Mouse (Mus musculus) limb, embryonic 14.5 days (tissue): ENCODE measurements around the gene Zfp846. TPM values are rescaled to one million over a fixed set of nuclear protein-coding genes. Genes with fewer than 3 reads are reported as not detected.

Source experiments
- ATAC-seq: fragments of 200-750 bp; cut with Nextera tagmentation; 2 replicates; pipeline ENCODE4 v1.8.0; 2017; ENCODE audit warnings: low read depth, moderate number of reproducible peaks, moderate TSS enrichment; ENCODE audit not compliant: low FRiP score
- DNase-seq: peaks from one replicate; pipeline ENCODE4 v3.0.0-alpha.2; 2015; ENCODE audit warnings: low spot score
- H3K27ac ChIP-seq: fragments of 300-500 bp; sonication (generic); replicated peaks from 2 replicates; pipeline ENCODE4 v1.5.1; 2014; ENCODE audit warnings: low read depth, mild to moderate bottlenecking, low read length, moderate library complexity, mixed read lengths
- H3K27me3 ChIP-seq: fragments of 300-500 bp; sonication (generic); 2 replicates; pipeline ENCODE4 v1.6.1; 2014; ENCODE audit warnings: low read length, mixed read lengths; ENCODE audit not compliant: control insufficient read depth, insufficient read depth
- H3K36me3 ChIP-seq: fragments of 300-500 bp; sonication (generic); 2 replicates; pipeline ENCODE4 v1.6.1; 2014; ENCODE audit warnings: mild to moderate bottlenecking, low read length, moderate library complexity, mixed read lengths; ENCODE audit not compliant: control insufficient read depth, insufficient read depth
- H3K4me1 ChIP-seq: fragments of 300-500 bp; sonication (generic); 2 replicates; pipeline ENCODE4 v1.6.1; 2014; ENCODE audit warnings: antibody characterized with exemption, low read length, mixed read lengths; ENCODE audit not compliant: control insufficient read depth, insufficient read depth
- H3K4me2 ChIP-seq: fragments of 300-500 bp; sonication (generic); replicated peaks from 2 replicates; pipeline ENCODE4 v1.6.1; 2014; ENCODE audit warnings: low read depth, mild to moderate bottlenecking, low read length, moderate library complexity; ENCODE audit not compliant: severe bottlenecking
- H3K4me3 ChIP-seq: fragments of 300-500 bp; sonication (generic); replicated peaks from 2 replicates; pipeline ENCODE4 v1.5.1; 2014; ENCODE audit warnings: low read length
- H3K9ac ChIP-seq: fragments of 300-500 bp; sonication (generic); 2 replicates; pipeline ENCODE4 v1.6.1; 2014; ENCODE audit warnings: mild to moderate bottlenecking, low read depth, low read length, moderate library complexity; ENCODE audit not compliant: severe bottlenecking
- H3K9me3 ChIP-seq: fragments of 300-500 bp; sonication (generic); 2 replicates; pipeline ENCODE4 v1.6.1; 2016; ENCODE audit warnings: low read length; ENCODE audit not compliant: control insufficient read depth
- POLR2A ChIP-seq: fragments of 200-500 bp; IDR thresholded peaks from 2 replicates; pipeline ENCODE4 v1.8.0; 2012; ENCODE audit warnings: inconsistent platforms, mild to moderate bottlenecking, moderate library complexity, borderline replicate concordance; ENCODE audit not compliant: insufficient read depth, insufficient read length; ENCODE audit errors: extremely low read depth
- WGBS: fragments of 180-500 bp; shearing (Covaris S2); extraction: QIAGEN DNeasy Blood & Tissue Kit; methylation state at CpG from one replicate; pipeline ENCODE4 v1.1.7; 2014; 5-methylcytosine and 5-hydroxymethylcytosine counted together
- polyA plus RNA-seq, 2 experiments: library from polyadenylated mRNA; depleted of rRNA in 1 of 2; stranded (reverse) in 1 of 2; unstranded in 1 of 2; fragments of >200 nt; fragmentation: Nextera tagmentation in 1 of 2; extraction: Ambion mirVana in 1 of 2; gene quantifications; 2 replicates each; pipeline versions ENCODE4 v1.2.1 to v1.2.3; 2012 to 2014

Gene Zfp846
- polyA plus RNA-seq (2012; rRNA removed), result 10.6 and 13.1 TPM in 2 replicates
- 18.2 and 20.0 TPM in 2 replicates for polyA plus RNA-seq (2014; fragmentation: Nextera tagmentation; extraction: Ambion mirVana)

DNA sequence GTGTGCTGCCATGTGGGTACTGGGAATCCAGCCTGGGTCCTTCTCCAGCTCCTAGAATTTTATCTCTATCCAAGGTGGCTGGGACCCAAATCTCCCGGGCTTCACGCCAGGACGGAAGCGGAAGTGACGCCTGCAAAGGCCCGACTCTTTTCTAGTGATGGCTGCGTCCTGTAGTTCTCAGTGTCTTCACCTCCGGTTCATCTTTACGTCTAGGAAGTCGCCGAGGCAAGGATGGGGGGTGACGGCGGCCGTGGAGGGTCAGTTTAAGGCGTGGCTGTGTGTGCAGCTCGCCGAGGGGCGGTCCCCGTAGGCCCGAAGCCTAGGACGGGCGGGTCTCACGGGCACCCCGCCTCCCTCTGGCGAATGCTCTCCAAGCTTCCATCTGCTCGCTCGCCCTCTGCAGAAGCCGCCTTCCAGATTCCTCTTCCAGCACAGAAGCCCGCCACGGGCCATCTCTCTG lies at the start of gene Zfp846:
Gene Zfp846, plus strand, starts transcription at position 117 of the 460 bp plus-strand sequence.
- 0% methylated on average over 23 of the region's 30 CpGs for WGBS
- DNase-seq, result peak; percentile 95
- H3K4me1 ChIP-seq, result no peaks in the 10 kb centered on the region
- H3K36me3 ChIP-seq, result no peaks in the 10 kb centered on the region; the same call in 1 of the 2 replicates
- no peaks in the 10 kb centered on the region for H3K9me3 ChIP-seq
- TF ChIP-seq POLR2A, result no peak
- H3K4me2 ChIP-seq, result peak within 1 kb of the TSS; percentile 58
- no peaks in the 10 kb centered on the region for H3K27me3 ChIP-seq
- H3K27ac ChIP-seq, result peak within 1 kb of the TSS; percentile 75
- H3K9ac ChIP-seq, result peak within 1 kb of the TSS; percentile 70
- H3K4me3 ChIP-seq, result peak within 1 kb of the TSS; percentile 62
- peak; percentile 99 for ATAC-seq

DNA sequence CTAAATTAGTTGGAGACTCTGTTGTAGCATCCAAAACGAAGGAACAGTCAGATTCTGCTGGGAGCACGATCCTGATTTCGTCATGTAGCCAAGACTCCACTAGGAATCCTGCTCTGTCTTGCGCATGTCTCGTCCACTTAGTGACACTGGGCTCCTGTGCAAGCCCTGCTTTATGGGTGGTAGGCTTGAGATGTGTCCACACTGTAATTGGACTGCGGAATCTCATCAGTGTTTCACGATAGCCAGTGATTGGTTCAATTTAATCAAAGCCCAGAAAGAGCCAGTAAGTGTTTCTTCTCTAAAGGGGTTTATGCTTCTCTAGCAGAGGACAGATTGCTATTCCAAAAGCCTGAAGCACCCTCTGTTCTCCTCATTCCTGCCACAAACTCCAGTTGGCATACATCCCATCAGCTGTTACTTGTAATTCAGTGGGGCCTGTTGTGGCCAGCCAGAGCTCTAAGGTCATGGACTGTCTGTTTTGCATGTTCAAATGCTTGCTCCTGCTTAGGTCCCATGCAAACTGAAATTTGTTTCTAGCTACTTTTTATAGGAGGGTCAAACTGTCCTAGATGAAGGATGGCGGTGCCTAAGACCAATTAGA lies 46.7 kb upstream of the Zfp846 start:
- WGBS, result 77% methylated on average over 8 of the region's 8 CpGs
- H3K4me1 ChIP-seq, result no peaks in the 10 kb centered on the region
- H3K9me3 ChIP-seq, result no peaks in the 10 kb centered on the region
- H3K36me3 ChIP-seq, result no peaks in the 10 kb centered on the region
- ATAC-seq (no peak), DNase-seq (no peak)
- no peak overlapping the region for H3K9ac ChIP-seq
- H3K27ac ChIP-seq, result no peak overlapping the region
- no peak overlapping the region for H3K4me2 ChIP-seq
- TF ChIP-seq POLR2A, result no peak
- no peaks in the 10 kb centered on the region for H3K27me3 ChIP-seq
- no peak overlapping the region for H3K4me3 ChIP-seq

- DNase-seq (no peak), ATAC-seq (no peak)
- Histone ChIP-seq H3K9me3 (no peaks in the 10 kb centered on the region), H3K27ac (no peak overlapping the region), H3K36me3 (no peaks in the 10 kb centered on the region), H3K4me1 (no peaks in the 10 kb centered on the region), H3K4me2 (no peak overlapping the region), H3K4me3 (no peak overlapping the region), H3K27me3 (no peaks in the 10 kb centered on the region), H3K9ac (no peak overlapping the region)
- no peak for TF ChIP-seq POLR2A
- 80% methylated on average over 2 of the region's 2 CpGs for WGBS
These were observed 44.5 kb upstream of the Zfp846 start for GRCm38 (mm10) chr9:20536598-20536997.

GRCm38 (mm10) chr9:20543496-20543895 lies 37.6 kb upstream of the Zfp846 start:
- DNase-seq (no peak), ATAC-seq (no peak)
- H3K4me1 ChIP-seq, result no peaks in the 10 kb centered on the region
- WGBS, result 28% methylated on average over 6 of the region's 6 CpGs
- H3K27ac ChIP-seq, result peak overlapping the region; percentile 92; the same call in 1 of the 2 replicates
- TF ChIP-seq POLR2A, result no peak
- H3K4me3 ChIP-seq, result no peak overlapping the region
- peak overlapping the region; percentile 85; the same call in 1 of the 2 replicates for H3K4me2 ChIP-seq
- no peaks in the 10 kb centered on the region for H3K36me3 ChIP-seq
- no peaks in the 10 kb centered on the region for H3K9me3 ChIP-seq
- no peaks in the 10 kb centered on the region for H3K27me3 ChIP-seq
- no peak overlapping the region for H3K9ac ChIP-seq

DNA sequence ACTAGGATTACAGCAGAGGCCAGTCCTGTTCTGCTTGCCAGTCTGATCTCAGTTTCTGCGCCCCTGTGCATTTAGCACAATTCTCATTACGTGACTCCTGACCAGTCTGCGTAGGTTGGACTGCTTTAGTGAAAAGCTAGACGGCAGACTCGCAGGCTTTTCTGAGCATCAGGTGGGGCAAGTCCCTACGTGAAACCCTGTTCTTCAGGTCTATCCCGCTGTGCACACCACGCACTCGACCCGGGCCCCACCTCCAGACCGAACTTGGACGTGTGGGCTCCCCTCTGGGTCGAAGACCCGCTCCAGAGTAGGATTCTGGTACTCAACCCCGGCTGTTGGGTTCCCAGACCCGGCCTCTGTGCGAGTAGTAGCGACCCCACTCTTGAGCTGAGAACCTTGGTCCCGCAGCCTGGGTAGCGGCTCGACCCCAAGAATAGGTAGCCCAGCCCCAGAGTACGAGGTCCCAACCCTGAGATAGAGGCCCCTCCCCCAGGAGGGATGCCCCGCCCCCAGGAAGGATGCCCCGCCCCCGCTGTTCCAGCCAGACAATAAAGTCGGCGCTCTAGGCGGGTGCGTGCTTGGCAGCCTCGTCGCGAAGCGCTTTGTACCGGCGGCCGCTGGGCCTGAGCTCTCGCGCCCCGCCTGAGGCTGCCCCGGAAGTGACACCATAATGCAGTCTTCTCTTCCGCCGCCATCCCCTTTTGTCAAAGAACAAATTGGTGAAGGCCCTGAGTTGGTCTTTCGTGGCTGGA lies 36.8 kb upstream of the Zfp846 start:
- Histone ChIP-seq H3K27me3 (no peaks in the 10 kb centered on the region), H3K27ac (peak overlapping the region; percentile 92), H3K9me3 (no peaks in the 10 kb centered on the region), H3K4me2 (peak overlapping the region; percentile 85), H3K4me1 (no peaks in the 10 kb centered on the region), H3K9ac (peak overlapping the region; percentile 71), H3K36me3 (no peaks in the 10 kb centered on the region), H3K4me3 (peak overlapping the region; percentile 47)
- ATAC-seq (peak; percentile 92), DNase-seq (peak; percentile 89)
- TF ChIP-seq POLR2A, result peak; percentile 19; the same call in 1 of the 2 replicates
- 2% methylated on average over 42 of the region's 43 CpGs for WGBS
